Mouse (Mus musculus): ENCODE measurements around the gene Mael. TPM values are rescaled to one million over a fixed set of nuclear protein-coding genes. Genes with fewer than 3 reads are reported as not detected.
A peak's percentile ranks its signal among the peaks of the same experiment; 100 is the strongest.

Mael gene
- total RNA-seq (2021) = not detected
- long read RNA-seq, experiment 1 = 0 reads
- long read RNA-seq, experiment 2 = 0 reads

GRCm38 (mm10) chr1:166238315-166238969 lies at the start of gene Mael:
TSS of gene Mael (minus strand) at chr1:166238747.
- no peak for DNase-seq (ENCODE audit: low spot score in 2 of 2)
- intact Hi-C loops (cut with DNase I) = no loop called here

- DNase-seq (ENCODE audit: low spot score in 2 of 2) = no peak
- intact Hi-C loops (cut with DNase I) = no loop called here
These were observed 47.7 kb upstream of the Mael start for GRCm38 (mm10) chr1:166286231-166286630.

GRCm38 (mm10) chr1:166284390-166284789 lies 45.8 kb upstream of the Mael start:
- DNase-seq (ENCODE audit: low spot score in 2 of 2) = no peak
- intact Hi-C loops (cut with DNase I) = no loop called here

- intact Hi-C loops (cut with DNase I) = no loop called here
- no peak for DNase-seq (ENCODE audit: low spot score in 2 of 2)
These were observed 44.9 kb upstream of the Mael start for GRCm38 (mm10) chr1:166283451-166283850.

- intact Hi-C loops (cut with DNase I) = no loop called here
- DNase-seq (ENCODE audit: low spot score in 2 of 2) = peak; percentile 70 to 79
These were observed 44.2 kb upstream of the Mael start for GRCm38 (mm10) chr1:166282597-166283210.

- DNase-seq (ENCODE audit: low spot score in 2 of 2) = no peak
- intact Hi-C loops (cut with DNase I) = no loop called here
These were observed 43.3 kb upstream of the Mael start for GRCm38 (mm10) chr1:166281836-166282235.

GRCm38 (mm10) chr1:166281287-166281686 lies 42.7 kb upstream of the Mael start:
- DNase-seq (ENCODE audit: low spot score in 2 of 2) = no peak
- intact Hi-C loops (cut with DNase I) = no loop called here

- DNase-seq (ENCODE audit: low spot score in 2 of 2) = peak; percentile 74 to 81
- intact Hi-C loops (cut with DNase I) = no loop called here
These were observed 42.0 kb upstream of the Mael start for GRCm38 (mm10) chr1:166280566-166280965.

GRCm38 (mm10) chr1:166279580-166280206 lies 41.1 kb upstream of the Mael start:
- peak in 1 of 2 experiments; percentile 15 for DNase-seq (ENCODE audit: low spot score in 2 of 2)
- intact Hi-C loops (cut with DNase I) = no loop called here

- intact Hi-C loops (cut with DNase I) = no loop called here
These were observed 40.2 kb upstream of the Mael start for GRCm38 (mm10) chr1:166278786-166279185.

GRCm38 (mm10) chr1:166268218-166268617 lies 29.7 kb upstream of the Mael start:
- no peak for DNase-seq (ENCODE audit: low spot score in 2 of 2)
- intact Hi-C loops (cut with DNase I) = no loop called here

More at GRCm38 (mm10) chr1:166278786-166279185, 40.2 kb upstream of the Mael start:
- peak in 1 of 2 experiments; percentile 14 for DNase-seq (ENCODE audit: low spot score in 2 of 2)

- no peak for DNase-seq (ENCODE audit: low spot score in 2 of 2)
- intact Hi-C loops (cut with DNase I) = no loop called here
These were observed 28.4 kb upstream of the Mael start for GRCm38 (mm10) chr1:166266918-166267317.

- intact Hi-C loops (cut with DNase I) = no loop called here
- no peak for DNase-seq (ENCODE audit: low spot score in 2 of 2)
These were observed 27.6 kb upstream of the Mael start for GRCm38 (mm10) chr1:166266001-166266705.

GRCm38 (mm10) chr1:166259526-166259925 lies 21.0 kb upstream of the Mael start:
- intact Hi-C loops (cut with DNase I) = loop anchor here (5.0 kb wide), 3 partner anchors 43 to 103 kb away; no protein-coding TSS in a partner anchor
- DNase-seq (ENCODE audit: low spot score in 2 of 2) = no peak

GRCm38 (mm10) chr1:166256898-166257297 lies 18.4 kb upstream of the Mael start:
- intact Hi-C loops (cut with DNase I) = loop anchor here (5.0 kb wide), 3 partner anchors 45 to 105 kb away; no protein-coding TSS in a partner anchor
- DNase-seq (ENCODE audit: low spot score in 2 of 2) = no peak

GRCm38 (mm10) chr1:166256302-166256701 lies 17.8 kb upstream of the Mael start:
- intact Hi-C loops (cut with DNase I) = loop anchor here (5.0 kb wide), 3 partner anchors 46 to 106 kb away; no protein-coding TSS in a partner anchor
- DNase-seq (ENCODE audit: low spot score in 2 of 2) = no peak

GRCm38 (mm10) chr1:166255651-166256050 lies 17.1 kb upstream of the Mael start:
- intact Hi-C loops (cut with DNase I) = loop anchor here (5.0 kb wide), 3 partner anchors 47 to 107 kb away; no protein-coding TSS in a partner anchor
- no peak for DNase-seq (ENCODE audit: low spot score in 2 of 2)

GRCm38 (mm10) chr1:166255091-166255490 lies 16.5 kb upstream of the Mael start:
- DNase-seq (ENCODE audit: low spot score in 2 of 2) = no peak
- intact Hi-C loops (cut with DNase I) = loop anchor here (5.0 kb wide), 3 partner anchors 47 to 107 kb away; no protein-coding TSS in a partner anchor

All from left cerebral cortex, postnatal 14 days (tissue).